Mouse (Mus musculus): ENCODE data around the gene Tgfb1i1. TPM values are rescaled to one million over a fixed set of nuclear protein-coding genes. Genes with fewer than 3 reads are reported as not detected.

Tgfb1i1 gene
- polyA plus RNA-seq, 1 experiment from 2014 or later, result 10.9 TPM

DNA sequence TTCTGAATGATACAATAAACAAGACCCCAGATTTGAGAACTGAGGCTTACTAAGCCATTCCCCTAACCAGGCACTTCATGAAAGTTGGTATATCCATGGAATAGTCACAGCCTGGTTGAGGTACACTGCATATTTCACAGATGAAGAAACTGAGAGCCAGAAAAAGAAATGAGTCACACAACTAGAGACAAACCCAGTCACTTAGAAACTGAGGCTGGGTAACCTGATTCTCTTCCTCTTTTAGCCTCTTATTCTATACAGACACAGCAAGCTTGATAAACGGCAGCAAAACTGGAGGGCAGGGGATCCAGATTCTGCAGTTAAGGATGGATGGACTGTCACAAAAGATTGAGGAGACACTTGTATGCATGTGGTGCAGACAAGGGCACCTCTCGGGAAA is 11.8 kb upstream of the Tgfb1i1 start:
- WGBS (ENCODE audit: insufficient replicate concordance), result 52% methylated on average over 2 of the region's 2 CpGs
- H3K4me1 ChIP-seq (replicated peaks), result peaks cover 22% of the 10 kb centered on the region

DNA sequence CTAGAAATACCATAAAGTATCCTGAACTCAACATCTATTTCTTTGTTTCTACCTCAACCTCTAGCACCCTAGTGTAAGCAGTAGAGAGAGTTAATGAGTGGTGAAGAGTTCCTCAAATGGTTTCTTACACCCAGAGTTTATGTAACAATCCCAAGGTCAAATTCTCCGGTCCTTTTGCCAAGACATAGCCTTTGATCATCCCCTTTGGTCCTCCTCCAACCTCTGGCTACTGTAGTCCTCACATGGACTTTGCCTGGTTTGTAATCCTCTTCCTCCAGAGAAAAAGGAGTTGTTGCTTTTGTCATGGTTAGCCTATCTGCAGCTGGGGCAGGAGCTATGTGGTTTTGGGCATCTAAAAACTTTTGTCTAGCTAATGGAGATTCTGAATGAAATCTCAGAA is 11.1 kb upstream of the Tgfb1i1 start:
- no peak overlapping the region for H3K9ac ChIP-seq
- 68% methylated on average over 1 of the region's 1 CpGs for WGBS (ENCODE audit: insufficient replicate concordance)
- H3K27me3 ChIP-seq, result peaks cover 7% of the 10 kb centered on the region; the same call in 1 of the 2 replicates
- no peak overlapping the region for H3K27ac ChIP-seq (replicated peaks)
- no peak overlapping the region for H3K4me3 ChIP-seq (replicated peaks)
- ATAC-seq (ENCODE audit: insufficient read depth), result no peak
- no peaks in the 10 kb centered on the region for H3K9me3 ChIP-seq (replicated peaks)
- H3K4me2 ChIP-seq, result no peak overlapping the region
- H3K36me3 ChIP-seq (replicated peaks), result peaks cover 21% of the 10 kb centered on the region
- peaks cover 29% of the 10 kb centered on the region for H3K4me1 ChIP-seq (replicated peaks)

More for the DNA sequence above, 11.8 kb upstream of the Tgfb1i1 start:
- Histone ChIP-seq H3K4me2 (no peak overlapping the region), H3K27me3 (peaks cover 7% of the 10 kb centered on the region; the same call in 1 of the 2 replicates), H3K9ac (no peak overlapping the region), H3K4me3 (replicated peaks) (no peak overlapping the region), H3K9me3 (replicated peaks) (no peaks in the 10 kb centered on the region), H3K27ac (replicated peaks) (no peak overlapping the region), H3K36me3 (replicated peaks) (peaks cover 14% of the 10 kb centered on the region)
- no peak for ATAC-seq (ENCODE audit: insufficient read depth)

DNA sequence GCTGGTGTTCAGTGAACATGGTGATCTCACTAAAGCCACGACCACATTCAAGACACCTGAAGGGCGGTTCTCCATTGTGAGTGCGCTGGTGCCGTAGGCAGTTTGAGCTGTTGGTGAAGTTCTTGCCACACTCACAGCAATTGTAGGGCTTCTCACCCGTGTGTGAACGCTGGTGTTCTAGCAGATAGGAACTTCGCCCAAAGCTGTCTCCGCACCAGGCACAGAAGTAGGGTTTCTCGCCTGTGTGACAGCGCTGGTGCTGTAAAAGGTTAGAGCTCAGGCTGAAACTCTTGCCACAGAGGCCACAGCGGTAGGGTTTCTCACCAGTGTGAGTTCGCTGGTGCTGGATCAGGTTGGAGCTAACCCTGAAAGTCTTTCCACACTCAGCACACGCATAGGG is 10.2 kb upstream of the Tgfb1i1 start:
- Histone ChIP-seq H3K36me3 (replicated peaks) (peaks cover 29% of the 10 kb centered on the region), H3K4me2 (peak overlapping the region; percentile 84), H3K27me3 (peaks cover 3% of the 10 kb centered on the region; the same call in 1 of the 2 replicates), H3K4me1 (replicated peaks) (peaks cover 33% of the 10 kb centered on the region), H3K27ac (replicated peaks) (peak overlapping the region; percentile 99; the same call in 1 of the 2 replicates), H3K4me3 (replicated peaks) (peak overlapping the region; percentile 82), H3K9me3 (replicated peaks) (no peaks in the 10 kb centered on the region), H3K9ac (no peak overlapping the region)
- WGBS (ENCODE audit: insufficient replicate concordance), result 82% methylated on average over 13 of the region's 13 CpGs
- ATAC-seq (ENCODE audit: insufficient read depth), result no peak

DNA sequence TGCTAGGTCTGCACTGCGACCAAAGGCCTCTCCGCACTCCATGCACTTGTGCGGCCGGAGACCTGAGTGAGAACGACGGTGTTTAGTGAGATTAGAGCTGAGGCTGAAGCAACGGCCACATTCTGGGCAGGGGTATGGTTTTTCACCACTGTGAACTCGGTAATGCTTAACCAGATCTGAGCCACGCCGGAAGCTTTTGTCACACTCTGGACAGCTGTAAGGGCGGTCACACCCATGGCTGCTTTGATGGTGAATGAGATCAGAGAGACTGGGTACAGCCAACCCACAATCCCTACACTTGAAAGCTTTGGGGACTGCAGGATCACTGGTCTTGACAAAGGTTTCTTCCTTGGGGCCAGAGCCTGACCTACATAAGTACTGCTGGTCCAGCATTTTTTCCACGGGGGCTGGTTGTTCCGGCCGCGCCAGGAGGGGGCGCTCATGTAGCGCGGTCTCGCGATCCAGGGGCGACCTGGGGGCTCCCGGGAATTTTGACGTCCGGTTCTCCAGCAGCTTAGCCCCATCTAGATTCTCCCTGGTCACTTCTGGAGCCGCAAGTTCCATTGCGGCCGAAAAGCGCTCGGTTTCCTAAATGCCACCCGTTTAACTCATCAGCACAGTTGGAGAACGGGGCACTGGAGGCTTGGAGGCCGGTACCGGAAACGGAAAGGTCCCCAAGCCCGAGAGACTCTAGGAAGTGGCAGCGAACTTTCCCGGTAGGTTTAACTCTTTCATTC is 9.6 kb upstream of the Tgfb1i1 start, which contains the start of gene Armc5:
Gene Armc5, plus strand, starts transcription at position 487 of the 737 bp plus-strand sequence.
- 0 out of 2 replicates have a peak, but pooled peaks have one; percentile 11 for ATAC-seq (ENCODE audit: insufficient read depth)
- WGBS (ENCODE audit: insufficient replicate concordance), result 23% methylated on average over 37 of the region's 37 CpGs
- Histone ChIP-seq H3K9ac (peak within 1 kb of the TSS; percentile 82), H3K4me1 (replicated peaks) (peaks cover 33% of the 10 kb centered on the region), H3K27ac (replicated peaks) (peak within 1 kb of the TSS; percentile 99), H3K4me2 (peak within 1 kb of the TSS; percentile 84), H3K9me3 (replicated peaks) (no peaks in the 10 kb centered on the region), H3K27me3 (no peaks in the 10 kb centered on the region), H3K36me3 (replicated peaks) (peaks cover 35% of the 10 kb centered on the region), H3K4me3 (replicated peaks) (peak within 1 kb of the TSS; percentile 82)

DNA sequence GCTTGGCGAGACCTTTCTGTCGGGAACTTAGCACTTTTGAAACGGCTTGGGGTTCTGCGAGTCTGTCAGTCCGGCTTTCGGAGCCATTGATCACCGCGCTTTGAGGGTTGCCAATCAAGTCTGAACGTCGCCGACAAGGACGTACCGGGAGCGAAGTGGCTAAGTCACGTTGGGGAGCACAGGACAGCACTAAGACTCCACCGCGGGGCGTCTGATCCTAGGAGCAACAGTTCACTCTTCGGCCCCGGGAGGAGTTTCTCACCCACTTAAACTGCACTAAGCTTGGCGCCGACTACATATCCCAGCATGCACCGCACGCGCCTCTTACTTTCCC is 9.1 kb upstream of the Tgfb1i1 start:
- under 1% methylated on average over 25 of the region's 25 CpGs for WGBS (ENCODE audit: insufficient replicate concordance)
- Histone ChIP-seq H3K36me3 (replicated peaks) (peaks cover 40% of the 10 kb centered on the region), H3K27ac (replicated peaks) (peak overlapping the region; percentile 99), H3K4me3 (replicated peaks) (peak overlapping the region; percentile 82), H3K4me2 (peak overlapping the region; percentile 84), H3K9ac (peak overlapping the region; percentile 82), H3K9me3 (replicated peaks) (no peaks in the 10 kb centered on the region), H3K4me1 (replicated peaks) (peaks cover 33% of the 10 kb centered on the region), H3K27me3 (no peaks in the 10 kb centered on the region)
- ATAC-seq (ENCODE audit: insufficient read depth), result no peak

DNA sequence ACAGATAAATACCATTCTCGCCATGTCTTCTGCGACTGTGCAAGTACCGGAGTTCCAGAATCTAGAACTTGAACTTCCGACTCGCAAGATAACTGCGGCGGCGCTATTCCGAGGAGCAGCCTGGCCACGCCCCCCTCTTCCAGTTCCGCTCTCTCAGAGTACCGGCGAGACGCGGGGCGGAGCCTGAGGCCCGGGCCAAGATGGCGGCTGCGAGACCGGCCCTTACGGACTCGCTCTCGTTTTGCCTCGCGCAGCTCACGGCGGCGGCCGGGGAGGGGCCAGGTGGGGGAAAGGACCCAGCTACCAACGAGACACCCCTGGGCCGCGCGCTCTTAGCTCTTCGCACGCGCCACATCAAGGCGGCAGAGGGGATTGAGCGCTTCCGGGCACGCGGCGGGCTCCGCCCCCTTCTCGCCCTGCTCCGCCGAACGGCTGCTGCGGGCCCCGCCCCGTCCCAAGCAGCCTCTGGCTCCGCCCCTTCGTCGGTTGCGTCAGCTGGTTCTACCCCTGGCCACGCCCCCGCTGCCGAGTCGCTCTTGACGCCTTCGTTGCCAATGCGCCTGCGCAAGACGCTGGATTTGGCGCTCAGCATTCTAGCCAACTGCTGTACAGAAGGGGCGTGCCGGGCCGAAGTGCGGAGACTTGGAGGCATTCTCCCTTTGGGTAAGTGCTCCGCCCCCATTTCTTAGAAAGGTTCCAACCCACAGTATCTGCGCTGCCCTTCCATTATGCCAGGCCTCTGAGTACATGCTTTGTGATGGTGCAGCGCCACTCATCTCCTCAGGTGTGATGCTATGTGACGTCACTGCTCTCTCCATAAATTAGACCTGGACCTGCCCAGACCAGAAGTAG is 8.5 kb upstream of the Tgfb1i1 start, which contains the start of gene 9130023H24Rik:
Gene 9130023H24Rik, minus strand, starts transcription at position 105 of the 852 bp plus-strand sequence.
- Histone ChIP-seq H3K9me3 (replicated peaks) (no peaks in the 10 kb centered on the region), H3K27ac (replicated peaks) (peak within 1 kb of the TSS; percentile 99), H3K9ac (peak within 1 kb of the TSS; percentile 82), H3K27me3 (no peaks in the 10 kb centered on the region), H3K4me2 (peak within 1 kb of the TSS; percentile 84), H3K4me3 (replicated peaks) (peak within 1 kb of the TSS; percentile 82), H3K36me3 (replicated peaks) (peaks cover 45% of the 10 kb centered on the region), H3K4me1 (replicated peaks) (peaks cover 33% of the 10 kb centered on the region)
- ATAC-seq (ENCODE audit: insufficient read depth), result peak; percentile 87
- under 1% methylated on average over 72 of the region's 72 CpGs for WGBS (ENCODE audit: insufficient replicate concordance)

DNA sequence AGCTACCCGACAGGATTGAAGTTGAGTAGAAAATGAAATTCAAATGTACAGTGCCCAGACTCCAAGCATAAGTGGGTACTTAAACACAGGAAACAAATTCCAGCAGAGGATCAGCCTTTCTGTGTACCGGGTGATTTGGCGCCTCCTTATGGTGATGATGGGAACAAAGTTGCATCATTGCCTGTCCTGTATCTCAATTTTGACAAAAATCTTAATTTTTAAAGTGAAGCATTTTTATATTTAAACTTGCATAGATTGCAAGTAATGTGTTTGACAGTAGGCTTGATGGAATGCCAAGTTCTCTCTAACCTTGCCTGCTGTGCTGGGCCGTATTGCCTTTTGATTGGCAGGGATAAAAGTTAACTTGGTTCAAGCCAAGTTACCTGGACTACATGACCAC is 7.6 kb upstream of the Tgfb1i1 start:
- Histone ChIP-seq H3K4me3 (replicated peaks) (peak overlapping the region; percentile 82), H3K9ac (peak overlapping the region; percentile 55), H3K27me3 (no peaks in the 10 kb centered on the region), H3K27ac (replicated peaks) (peak overlapping the region; percentile 99), H3K36me3 (replicated peaks) (peaks cover 48% of the 10 kb centered on the region), H3K4me2 (peak overlapping the region; percentile 81), H3K9me3 (replicated peaks) (no peaks in the 10 kb centered on the region), H3K4me1 (replicated peaks) (peaks cover 33% of the 10 kb centered on the region)
- ATAC-seq (ENCODE audit: insufficient read depth), result no peak
- WGBS (ENCODE audit: insufficient replicate concordance), result 24% methylated on average over 4 of the region's 4 CpGs

DNA sequence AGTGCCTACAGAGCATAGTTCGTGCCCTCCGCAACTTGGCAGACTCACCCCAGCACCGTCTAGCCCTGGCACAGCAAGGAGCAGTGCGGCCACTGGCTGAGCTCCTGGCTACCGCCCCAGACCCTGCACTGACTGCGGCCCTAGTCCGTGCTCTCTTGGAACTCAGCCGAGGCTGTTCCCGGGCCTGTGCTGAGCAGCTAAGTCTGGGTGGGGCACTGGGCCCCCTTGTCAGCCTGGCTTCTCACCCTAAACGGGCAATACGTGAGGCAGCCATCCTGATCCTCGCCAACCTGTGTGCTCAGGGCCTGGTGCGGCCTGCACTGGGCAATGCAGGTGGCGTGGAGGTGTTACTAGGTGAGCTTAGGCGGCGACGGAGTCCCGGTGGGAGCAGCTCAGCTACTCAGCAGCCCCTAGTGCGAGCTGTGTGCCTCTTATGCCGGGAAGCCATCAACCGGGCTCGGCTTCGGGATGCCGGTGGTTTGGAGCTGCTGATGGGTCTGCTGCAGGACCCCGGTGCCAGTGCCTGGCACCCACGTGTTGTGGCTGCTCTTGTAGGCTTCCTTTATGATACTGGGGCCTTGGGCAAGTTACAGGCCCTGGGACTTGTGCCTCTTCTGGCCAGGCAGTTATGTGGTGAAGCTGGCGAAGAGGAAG is 6.4 kb upstream of the Tgfb1i1 start:
- ATAC-seq (ENCODE audit: insufficient read depth), result no peak
- no peak overlapping the region for H3K27ac ChIP-seq (replicated peaks)
- no peak overlapping the region for H3K4me3 ChIP-seq (replicated peaks)
- peaks cover 33% of the 10 kb centered on the region for H3K4me1 ChIP-seq (replicated peaks)
- H3K9ac ChIP-seq, result no peak overlapping the region
- no peak overlapping the region for H3K4me2 ChIP-seq
- peaks cover 60% of the 10 kb centered on the region for H3K36me3 ChIP-seq (replicated peaks)
- H3K27me3 ChIP-seq, result no peaks in the 10 kb centered on the region
- no peaks in the 10 kb centered on the region for H3K9me3 ChIP-seq (replicated peaks)
- WGBS (ENCODE audit: insufficient replicate concordance), result 88% methylated on average over 27 of the region's 27 CpGs

DNA sequence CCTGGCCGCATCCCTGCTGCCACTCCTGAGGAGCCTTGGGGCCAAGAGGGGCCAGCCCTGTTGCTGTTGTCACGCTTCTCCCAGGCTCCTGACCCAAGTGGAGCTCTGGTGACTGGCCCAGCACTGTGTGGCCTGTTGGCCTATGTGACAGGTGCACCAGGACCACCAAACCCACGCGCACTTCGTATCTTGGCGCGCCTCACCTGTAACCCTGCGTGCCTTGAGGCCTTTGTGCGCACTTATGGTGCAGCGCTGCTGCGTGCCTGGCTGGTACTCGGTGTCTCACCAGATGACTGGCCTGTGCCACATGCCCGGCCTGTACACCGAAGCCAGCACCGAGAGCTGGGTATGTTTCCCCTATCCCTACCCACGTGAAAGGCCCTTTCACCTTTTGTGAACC is 4.3 kb upstream of the Tgfb1i1 start:
- ATAC-seq (ENCODE audit: insufficient read depth), result no peak
- Histone ChIP-seq H3K36me3 (replicated peaks) (peaks cover 55% of the 10 kb centered on the region), H3K4me1 (replicated peaks) (peaks cover 39% of the 10 kb centered on the region), H3K9me3 (replicated peaks) (no peaks in the 10 kb centered on the region), H3K27ac (replicated peaks) (no peak overlapping the region), H3K4me3 (replicated peaks) (no peak overlapping the region), H3K27me3 (peaks cover 8% of the 10 kb centered on the region; the same call in 1 of the 2 replicates), H3K4me2 (no peak overlapping the region), H3K9ac (no peak overlapping the region)
- 88% methylated on average over 16 of the region's 16 CpGs for WGBS (ENCODE audit: insufficient replicate concordance)

DNA sequence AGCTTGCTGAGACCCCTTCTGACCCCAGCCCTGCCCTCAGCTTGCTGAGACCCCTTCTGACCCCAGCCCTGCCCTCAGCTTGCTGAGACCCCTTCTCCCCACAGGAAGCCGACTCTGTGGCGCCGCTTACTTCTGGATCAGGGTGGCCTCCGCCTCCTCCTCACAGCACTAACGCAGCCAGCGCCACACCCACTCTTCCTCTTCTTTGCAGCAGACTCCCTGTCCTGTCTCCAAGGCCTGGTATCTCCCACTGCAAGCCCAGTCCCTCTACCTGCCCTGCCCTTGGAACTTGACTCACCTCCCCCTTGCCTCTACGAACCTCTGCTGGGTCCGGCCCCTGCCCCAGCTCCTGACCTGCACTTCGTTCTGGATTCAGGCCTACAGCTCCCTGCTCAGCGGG is 2.7 kb upstream of the Tgfb1i1 start:
- Histone ChIP-seq H3K4me2 (no peak overlapping the region), H3K4me3 (replicated peaks) (no peak overlapping the region), H3K27me3 (peaks cover 13% of the 10 kb centered on the region), H3K27ac (replicated peaks) (no peak overlapping the region), H3K9me3 (replicated peaks) (no peaks in the 10 kb centered on the region), H3K9ac (no peak overlapping the region), H3K36me3 (replicated peaks) (peaks cover 55% of the 10 kb centered on the region), H3K4me1 (replicated peaks) (peaks cover 45% of the 10 kb centered on the region)
- WGBS (ENCODE audit: insufficient replicate concordance), result 85% methylated on average over 10 of the region's 10 CpGs
- no peak for ATAC-seq (ENCODE audit: insufficient read depth)

Data from liver, embryonic 15.5 days (tissue).